Mouse (Mus musculus) heart, embryonic 15.5 days (tissue): ENCODE results near the gene Dusp1. TPM values are rescaled to one million over a fixed set of nuclear protein-coding genes. Genes with fewer than 3 reads are reported as not detected.

Source experiments
- ATAC-seq: fragments of 200-750 bp; cut with Nextera tagmentation; replicated peaks from 2 replicates; pipeline ENCODE4 v1.8.0; 2017; ENCODE audit warnings: low read depth, moderate TSS enrichment; ENCODE audit not compliant: insufficient number of reproducible peaks, insufficient read depth, low FRiP score
- H3K27ac ChIP-seq: fragments of 300-500 bp; sonication (generic); 2 replicates; pipeline ENCODE4 v1.5.1; 2015; ENCODE audit warnings: mild to moderate bottlenecking, inconsistent platforms
- H3K27me3 ChIP-seq: fragments of 300-500 bp; sonication (generic); 2 replicates; pipeline ENCODE4 v1.6.1; 2015; ENCODE audit warnings: inconsistent platforms
- H3K36me3 ChIP-seq: fragments of 300-500 bp; sonication (generic); 2 replicates; pipeline ENCODE4 v1.6.1; 2015; ENCODE audit warnings: mild to moderate bottlenecking, inconsistent platforms
- H3K4me1 ChIP-seq: fragments of 300-500 bp; sonication (generic); replicated peaks from 2 replicates; pipeline ENCODE4 v1.6.1; 2015; ENCODE audit warnings: inconsistent platforms
- H3K4me2 ChIP-seq: fragments of 300-500 bp; sonication (generic); 2 replicates; pipeline ENCODE4 v1.6.1; 2015; ENCODE audit warnings: inconsistent platforms, mild to moderate bottlenecking, moderate library complexity
- H3K4me3 ChIP-seq: fragments of 300-500 bp; sonication (generic); 2 replicates; pipeline ENCODE4 v1.5.1; 2015; ENCODE audit warnings: mild to moderate bottlenecking, inconsistent platforms
- H3K9ac ChIP-seq: fragments of 300-500 bp; sonication (generic); 2 replicates; pipeline ENCODE4 v1.6.1; 2015; ENCODE audit warnings: mild to moderate bottlenecking, inconsistent platforms
- H3K9me3 ChIP-seq: fragments of 300-500 bp; sonication (generic); replicated peaks from 2 replicates; pipeline ENCODE4 v1.6.1; 2016; ENCODE audit warnings: inconsistent platforms
- WGBS: fragments of 180-500 bp; shearing (Covaris S2); methylation state at CpG from one replicate; pipeline ENCODE4 v1.1.7; 2015; ENCODE audit warnings: mixed read lengths; 5-methylcytosine and 5-hydroxymethylcytosine counted together
- microRNA-seq: library from miRNA; unstranded; fragments of <30 nt; microRNA quantifications from one replicate; pipeline ENCODE4, GENCODE M21; 2016
- polyA plus RNA-seq: library from polyadenylated mRNA; unstranded; fragments of >200 nt; fragmentation: Nextera tagmentation; extraction: Ambion mirVana; gene quantifications from 2 replicates; pipeline ENCODE4 v1.2.1, GENCODE M21; 2015

Gene Dusp1
- polyA plus RNA-seq, 1 experiment from 2014 or later, result 30.8 TPM

GRCm38 (mm10) chr17:26462634-26463170 lies 99.2 kb downstream of the Dusp1 start:
- Histone ChIP-seq H3K4me1 (peaks cover 27% of the 10 kb centered on the region), H3K27ac (no peak overlapping the region), H3K36me3 (no peaks in the 10 kb centered on the region), H3K9ac (no peak overlapping the region), H3K4me3 (no peak overlapping the region), H3K4me2 (peak overlapping the region; percentile 25), H3K9me3 (no peaks in the 10 kb centered on the region), H3K27me3 (no peaks in the 10 kb centered on the region)
- WGBS, result 20% methylated on average over 12 of the region's 12 CpGs
- ATAC-seq, result no peak

DNA sequence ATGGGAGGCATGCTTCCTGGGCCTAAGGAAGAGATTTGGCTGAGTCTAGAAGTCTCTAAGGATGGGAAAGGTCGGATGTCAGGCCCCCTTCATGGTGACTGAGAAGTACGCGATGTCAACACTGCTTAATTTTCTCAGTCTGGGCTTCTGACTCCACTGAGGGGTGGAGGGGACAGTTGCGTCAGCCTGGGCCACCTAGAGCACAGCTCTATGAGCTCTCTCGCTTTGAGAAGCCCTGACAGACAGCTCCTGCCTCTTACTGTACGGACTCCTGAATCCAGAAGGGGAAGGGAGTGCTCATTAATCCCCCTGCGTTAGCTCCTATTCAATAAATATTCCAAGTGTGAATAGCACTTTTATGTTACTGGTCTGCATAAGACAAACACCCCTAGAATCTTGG lies 103.9 kb downstream of the Dusp1 start:
- no peaks in the 10 kb centered on the region for H3K36me3 ChIP-seq
- H3K4me3 ChIP-seq, result no peak overlapping the region
- 70% methylated on average over 7 of the region's 7 CpGs for WGBS
- no peak for ATAC-seq
- no peak overlapping the region for H3K27ac ChIP-seq
- no peak overlapping the region for H3K9ac ChIP-seq
- no peak overlapping the region for H3K4me2 ChIP-seq
- no peaks in the 10 kb centered on the region for H3K9me3 ChIP-seq
- H3K4me1 ChIP-seq, result peaks cover 8% of the 10 kb centered on the region; the same call in 1 of the 2 replicates
- H3K27me3 ChIP-seq, result no peaks in the 10 kb centered on the region

GRCm38 (mm10) chr17:26457506-26457905 lies 104.4 kb downstream of the Dusp1 start:
- H3K9ac ChIP-seq, result no peak overlapping the region
- no peaks in the 10 kb centered on the region for H3K36me3 ChIP-seq
- peaks cover 2% of the 10 kb centered on the region for H3K4me1 ChIP-seq
- ATAC-seq, result no peak
- no peak overlapping the region for H3K4me3 ChIP-seq
- no peak overlapping the region for H3K4me2 ChIP-seq
- no peak overlapping the region for H3K27ac ChIP-seq
- H3K27me3 ChIP-seq, result no peaks in the 10 kb centered on the region
- no peaks in the 10 kb centered on the region for H3K9me3 ChIP-seq

Small RNAs within 50 kb of the gene (microRNA-seq; reads per million reads assigned to microRNA genes)
- gene Gm22420, result not detected

Other genes with a start within 250 kb of the Dusp1 start
- gene Neurl1b, start 147.3 kb downstream of the Dusp1 start, polyA plus RNA-seq, result 2.5 and 2.7 TPM in 2 replicates
- gene Ergic1, start 639 bp downstream of the Dusp1 start, polyA plus RNA-seq, result 75.0 and 92.0 TPM in 2 replicates
- 197 and 200 TPM in 2 replicates for gene Atp6v0e, start 101.1 kb upstream of the Dusp1 start, polyA plus RNA-seq
- gene Crebrf, start 153.5 kb upstream of the Dusp1 start, polyA plus RNA-seq, result 6.5 and 8.6 TPM in 2 replicates
- gene Bnip1, start 218.9 kb upstream of the Dusp1 start, polyA plus RNA-seq, result 51.6 and 53.3 TPM in 2 replicates